Mouse (Mus musculus) heart, embryonic 10.5 days (tissue): ENCODE measurements around the gene Svip. TPM values are rescaled to one million over a fixed set of nuclear protein-coding genes. Genes with fewer than 3 reads are reported as not detected.

ENCODE experiments used
- polyA plus RNA-seq: library from polyadenylated mRNA; unstranded; fragments of >200 nt; fragmentation: Nextera tagmentation; extraction: Ambion mirVana; gene quantifications from 2 replicates; pipeline ENCODE4 v1.2.1, GENCODE M21; 2016

Svip gene
- polyA plus RNA-seq, 1 experiment from 2014 or later = 10.2 TPM

Other genes starting within 250 kb of the Svip start
- 7.2 and 11.2 TPM in 2 replicates for gene Gas2, start 144.0 kb downstream of the Svip start, polyA plus RNA-seq
- 7.4 and 11.1 TPM in 2 replicates for gene Fancf, start 143.8 kb downstream of the Svip start, polyA plus RNA-seq
- not detected in 2 replicates for gene 1700015G11Rik, start 9.7 kb upstream of the Svip start, polyA plus RNA-seq